18 mouse cellular contexts compared by ENCODE assay signal in genomic region chr7:142478001-142478400, GRCm38 (mm10). TPM values are rescaled to one million over a fixed set of nuclear protein-coding genes. Genes with fewer than 3 reads are reported as not detected.
DNase-seq lines count a peak whose midpoint lies in the region; ATAC-seq and TF ChIP-seq lines count a peak whose summit lies in the region.
"Had no signal": no experiment of that assay in that cellular context is flagged by ENCODE, and none has a peak within 500 bp of the region (broad histone marks: within the 10 kb centered on the region; RNA-seq: fewer than 3 reads in every experiment).

No protein-coding gene starts in this region.

- H3K9me3 ChIP-seq in heart, embryonic 13.5 days, result no peaks in the 10 kb centered on the region
- no peaks in the 10 kb centered on the region for H3K9me3 ChIP-seq in lung, embryonic 15.5 days
- no peaks in the 10 kb centered on the region for H3K9me3 ChIP-seq in intestine, embryonic 15.5 days
- no peaks in the 10 kb centered on the region for H3K9me3 ChIP-seq in stomach, embryonic 16.5 days (replicated peaks; ENCODE audit: control insufficient read depth, low read length)
- H3K9me3 ChIP-seq: forebrain, embryonic 10.5 days; midbrain, embryonic 12.5 days; neural tube, embryonic 12.5 days had no signal

- 0 out of 2 replicates have a peak overlapping the region, but pooled peaks have one; percentile 4 for H3K4me2 ChIP-seq in heart, embryonic 13.5 days
- peak overlapping the region; percentile 54 for H3K4me2 ChIP-seq in lung, embryonic 15.5 days
- H3K4me2 ChIP-seq in intestine, embryonic 15.5 days (replicated peaks), result peak overlapping the region; percentile 63
- H3K4me2 ChIP-seq in stomach, embryonic 16.5 days (ENCODE audit: low read depth, low read length), result peak overlapping the region; percentile 65
- H3K4me2 ChIP-seq: midbrain, embryonic 12.5 days; neural tube, embryonic 12.5 days had no signal

- intact Hi-C loops in heart, postnatal 10 days (cut with DNase I), result no loop called here

- WGBS in heart, embryonic 13.5 days, result 87% methylated on average over 6 of the region's 6 CpGs
- WGBS in lung, embryonic 15.5 days, result 89% methylated on average over 6 of the region's 6 CpGs
- 75% methylated on average over 6 of the region's 6 CpGs for WGBS in lung, adult 2 months
- 85% methylated on average over 6 of the region's 6 CpGs for WGBS in intestine, embryonic 15.5 days
- 83% methylated on average over 6 of the region's 6 CpGs for WGBS in stomach, embryonic 16.5 days

- H3K9ac ChIP-seq in heart, embryonic 13.5 days, result peak overlapping the region; percentile 34
- peak overlapping the region; percentile 44; the same call in 1 of the 2 replicates for H3K9ac ChIP-seq in lung, embryonic 15.5 days
- peak overlapping the region; percentile 60; the same call in 1 of the 2 replicates for H3K9ac ChIP-seq in intestine, embryonic 15.5 days
- peak overlapping the region; percentile 80 for H3K9ac ChIP-seq in stomach, embryonic 16.5 days (ENCODE audit: low read length)
- H3K9ac ChIP-seq: midbrain, embryonic 12.5 days; neural tube, embryonic 12.5 days had no signal

- H3K4me1 ChIP-seq in heart, embryonic 13.5 days, result peaks cover 99% of the 10 kb centered on the region
- peaks cover 48% of the 10 kb centered on the region for H3K4me1 ChIP-seq in lung, embryonic 15.5 days
- no peaks in the 10 kb centered on the region for H3K4me1 ChIP-seq in lung, adult 2 months (ENCODE audit: control insufficient read depth, insufficient read depth, low read length)
- peaks cover 55% of the 10 kb centered on the region for H3K4me1 ChIP-seq in intestine, embryonic 15.5 days (replicated peaks)
- H3K4me1 ChIP-seq in stomach, embryonic 16.5 days (ENCODE audit: control insufficient read depth, insufficient read depth, low read length), result peaks cover 47% of the 10 kb centered on the region

- no peaks in the 10 kb centered on the region for H3K36me3 ChIP-seq in heart, embryonic 13.5 days
- no peaks in the 10 kb centered on the region for H3K36me3 ChIP-seq in lung, embryonic 15.5 days
- H3K36me3 ChIP-seq in intestine, embryonic 15.5 days, result no peaks in the 10 kb centered on the region
- no peaks in the 10 kb centered on the region for H3K36me3 ChIP-seq in stomach, embryonic 16.5 days (ENCODE audit: control insufficient read depth, insufficient read depth, low read length)
- H3K36me3 ChIP-seq: forebrain, embryonic 10.5 days; midbrain, embryonic 12.5 days; neural tube, embryonic 12.5 days had no signal

- no peak for ATAC-seq in heart, embryonic 13.5 days (ENCODE audit: extremely low read depth, insufficient number of reproducible peaks, low FRiP score, low TSS enrichment)
- ATAC-seq in lung, embryonic 15.5 days (ENCODE audit: borderline replicate concordance, extremely low read depth, low FRiP score, low TSS enrichment), result no peak
- ATAC-seq in intestine, embryonic 15.5 days, result no peak
- no peak for ATAC-seq in stomach, embryonic 16.5 days (ENCODE audit: insufficient read depth, low FRiP score)

- no peak overlapping the region for H3K4me3 ChIP-seq in heart, embryonic 13.5 days
- peak overlapping the region; percentile 38 for H3K4me3 ChIP-seq in lung, embryonic 15.5 days
- no peak overlapping the region for H3K4me3 ChIP-seq in lung, adult 2 months (replicated peaks; ENCODE audit: extremely low read depth, low read depth, low read length)
- H3K4me3 ChIP-seq in intestine, embryonic 15.5 days (replicated peaks), result peak overlapping the region; percentile 5; the same call in 1 of the 2 replicates
- peak overlapping the region; percentile 48 for H3K4me3 ChIP-seq in stomach, embryonic 16.5 days (replicated peaks; ENCODE audit: low read length)
- H3K4me3 ChIP-seq: forebrain, embryonic 10.5 days; midbrain, embryonic 12.5 days; neural tube, embryonic 12.5 days had no signal

- peak overlapping the region; percentile 99; the same call in 1 of the 2 replicates for H3K27ac ChIP-seq in heart, embryonic 13.5 days (replicated peaks)
- H3K27ac ChIP-seq in lung, embryonic 15.5 days, result peak overlapping the region; percentile 89
- H3K27ac ChIP-seq in intestine, embryonic 15.5 days, result peak overlapping the region; percentile 96
- peak overlapping the region; percentile 97 for H3K27ac ChIP-seq in stomach, embryonic 16.5 days (ENCODE audit: low read length)
- H3K27ac ChIP-seq: midbrain, embryonic 12.5 days; neural tube, embryonic 12.5 days had no signal

- TF ChIP-seq POLR2A in lung, adult 2 months (IDR thresholded peaks at IDR 0.05; ENCODE audit: borderline replicate concordance, extremely low read depth, low read depth, low read length), result no peak

- no peak for DNase-seq in heart, postnatal 10 days
- no peak for DNase-seq in lung, adult 2 months
- DNase-seq in embryo, embryonic 10 days (ENCODE audit: low spot score), result no peak
- DNase-seq: adrenal gland, adult 8-10 months; B cell, adult 2 months; cerebellum, adult 8-10 months; kidney, postnatal 36 days; lung, postnatal 10 days; thymus, postnatal 4 days had no signal

- H3K27me3 ChIP-seq in heart, embryonic 13.5 days (replicated peaks), result no peaks in the 10 kb centered on the region
- no peaks in the 10 kb centered on the region for H3K27me3 ChIP-seq in lung, embryonic 15.5 days
- no peaks in the 10 kb centered on the region for H3K27me3 ChIP-seq in intestine, embryonic 15.5 days (replicated peaks)
- H3K27me3 ChIP-seq in stomach, embryonic 16.5 days (ENCODE audit: control insufficient read depth, insufficient read depth, low read length), result no peaks in the 10 kb centered on the region
- H3K27me3 ChIP-seq: midbrain, embryonic 12.5 days; neural tube, embryonic 12.5 days had no signal

- no peak for TF ChIP-seq CTCF in lung, adult 2 months (IDR thresholded peaks at IDR 0.05; ENCODE audit: insufficient read depth, low read length)

RNA-seq across cellular contexts. Expression of gene Lsp1, which starts 17.4 kb away (rescaled TPM):
- polyA plus RNA-seq in heart, embryonic 13.5 days (2015; fragmentation: Nextera tagmentation; extraction: Ambion mirVana), result 51.0 and 54.6 TPM in 2 replicates
- 100 to 1,000 TPM; 111 to 116 TPM for total RNA-seq in heart, postnatal 10 days (2021)
- polyA plus RNA-seq in lung, embryonic 15.5 days (2015; fragmentation: Nextera tagmentation; extraction: Ambion mirVana), result 125 and 130 TPM in 2 replicates
- 131 and 188 TPM in 2 replicates for polyA plus RNA-seq in lung, adult 2 months (2012; rRNA removed)
- polyA plus RNA-seq in intestine, embryonic 15.5 days (2015; fragmentation: Nextera tagmentation; extraction: Ambion mirVana), result 130 and 145 TPM in 2 replicates
- 216 and 235 TPM in 2 replicates for polyA plus RNA-seq in stomach, embryonic 16.5 days (2015; fragmentation: Nextera tagmentation; extraction: Ambion mirVana)

RNA-seq across cellular contexts. Expression of gene Tnnt3, which starts 20.6 kb away (rescaled TPM):
- 4.0 and 5.4 TPM in 2 replicates for polyA plus RNA-seq in heart, embryonic 13.5 days (2015; fragmentation: Nextera tagmentation; extraction: Ambion mirVana)
- total RNA-seq in heart, postnatal 10 days (2021), result 1 to 10 TPM in 1 of 2 experiments, under 1 TPM in 1; 0.67 to 1.8 TPM
- polyA plus RNA-seq in lung, embryonic 15.5 days (2015; fragmentation: Nextera tagmentation; extraction: Ambion mirVana), result 2.5 and 5.1 TPM in 2 replicates
- polyA plus RNA-seq in lung, adult 2 months (2012; rRNA removed), result 4.1 and 64.7 TPM in 2 replicates
- 1.4 and 4.3 TPM in 2 replicates for polyA plus RNA-seq in intestine, embryonic 15.5 days (2015; fragmentation: Nextera tagmentation; extraction: Ambion mirVana)
- polyA plus RNA-seq in stomach, embryonic 16.5 days (2015; fragmentation: Nextera tagmentation; extraction: Ambion mirVana), result 12.0 and 208 TPM in 2 replicates
- total RNA-seq: granulocyte monocyte progenitor cell, adult 5-6 weeks had no signal
- polyA plus RNA-seq: testis, adult 2 months had no signal

RNA-seq across cellular contexts. Expression of gene Tnni2, which starts 36.4 kb away (rescaled TPM):
- 34.8 and 41.9 TPM in 2 replicates for polyA plus RNA-seq in heart, embryonic 13.5 days (2015; fragmentation: Nextera tagmentation; extraction: Ambion mirVana)
- 1 to 10 TPM; 1.9 to 4.3 TPM for total RNA-seq in heart, postnatal 10 days (2021)
- polyA plus RNA-seq in lung, embryonic 15.5 days (2015; fragmentation: Nextera tagmentation; extraction: Ambion mirVana), result 2.4 and 7.4 TPM in 2 replicates
- 3.1 and 223 TPM in 2 replicates for polyA plus RNA-seq in lung, adult 2 months (2012; rRNA removed)
- 4.8 and 4.9 TPM in 2 replicates for polyA plus RNA-seq in intestine, embryonic 15.5 days (2015; fragmentation: Nextera tagmentation; extraction: Ambion mirVana)
- 20.2 and 217 TPM in 2 replicates for polyA plus RNA-seq in stomach, embryonic 16.5 days (2015; fragmentation: Nextera tagmentation; extraction: Ambion mirVana)
- polyA plus RNA-seq: testis, adult 2 months had no signal

RNA-seq across cellular contexts. Expression of gene Syt8, which starts 43.4 kb away (rescaled TPM):
- polyA plus RNA-seq in heart, embryonic 13.5 days (2015; fragmentation: Nextera tagmentation; extraction: Ambion mirVana), result 0.19 and 0.41 TPM in 2 replicates
- not detected for total RNA-seq in heart, postnatal 10 days (2021)
- polyA plus RNA-seq in lung, embryonic 15.5 days (2015; fragmentation: Nextera tagmentation; extraction: Ambion mirVana), result 0.34 and 0.87 TPM in 2 replicates
- polyA plus RNA-seq in lung, adult 2 months (2012; rRNA removed), result 0.19 and 8.6 TPM in 2 replicates
- polyA plus RNA-seq in intestine, embryonic 15.5 days (2015; fragmentation: Nextera tagmentation; extraction: Ambion mirVana), result 5.4 and 5.6 TPM in 2 replicates
- polyA plus RNA-seq in stomach, embryonic 16.5 days (2015; fragmentation: Nextera tagmentation; extraction: Ambion mirVana), result 31.1 and 50.1 TPM in 2 replicates
- total RNA-seq: granulocyte monocyte progenitor cell, adult 5-6 weeks had no signal
- polyA plus RNA-seq: forebrain, embryonic 10.5 days had no signal

RNA-seq across cellular contexts. Expression of gene Mrpl23, which starts 54.5 kb away (rescaled TPM):
- polyA plus RNA-seq in heart, embryonic 13.5 days (2015; fragmentation: Nextera tagmentation; extraction: Ambion mirVana), result 15.6 and 17.7 TPM in 2 replicates
- 10 to 100 TPM in 1 of 2 experiments, 1 to 10 TPM in 1; 4.1 to 19.3 TPM for total RNA-seq in heart, postnatal 10 days (2021)
- 22.8 and 28.3 TPM in 2 replicates for polyA plus RNA-seq in lung, embryonic 15.5 days (2015; fragmentation: Nextera tagmentation; extraction: Ambion mirVana)
- polyA plus RNA-seq in lung, adult 2 months (2012; rRNA removed), result 8.0 and 10.3 TPM in 2 replicates
- polyA plus RNA-seq in intestine, embryonic 15.5 days (2015; fragmentation: Nextera tagmentation; extraction: Ambion mirVana), result 44.9 and 57.4 TPM in 2 replicates
- 16.2 and 30.7 TPM in 2 replicates for polyA plus RNA-seq in stomach, embryonic 16.5 days (2015; fragmentation: Nextera tagmentation; extraction: Ambion mirVana)

Comparison
In these comparisons a context has a peak if more than half of its experiments do, and no peak if none do; other contexts are left out.
1. H3K4me3 ChIP-seq: peak in lung, embryonic 15.5 days (single experiment), intestine, embryonic 15.5 days (single experiment) and stomach, embryonic 16.5 days (single experiment); none in heart, embryonic 13.5 days (single experiment) and lung, adult 2 months (single experiment).
2. H3K4me2 ChIP-seq: peak in every context shown above with its lines; median percentile 65 in stomach, embryonic 16.5 days; 63 in intestine, embryonic 15.5 days; 54 in lung, embryonic 15.5 days; 4 in heart, embryonic 13.5 days.
3. Peak in every context shown above with its lines, with median percentiles within 50 percentile points of each other: H3K27ac ChIP-seq and H3K9ac ChIP-seq.